Mouse (Mus musculus) limb, embryonic 11.5 days (tissue): Measurements from ENCODE around the gene Adamtsl4. TPM values are rescaled to one million over a fixed set of nuclear protein-coding genes. Genes with fewer than 3 reads are reported as not detected.

Experiments
- ATAC-seq: fragments of 200-750 bp; cut with Nextera tagmentation; 2 replicates; pipeline ENCODE4 v1.8.0; 2017; ENCODE audit warnings: low read depth; ENCODE audit not compliant: insufficient number of reproducible peaks, low FRiP score, low TSS enrichment
- DNase-seq: peaks from one replicate; pipeline ENCODE4 v3.0.0-alpha.2; 2015; ENCODE audit warnings: low spot score
- H3K27ac ChIP-seq: fragments of 300-500 bp; sonication (generic); replicated peaks from 2 replicates; pipeline ENCODE4 v1.5.1; 2014; ENCODE audit warnings: low read depth, mild to moderate bottlenecking, low read length
- H3K27me3 ChIP-seq: fragments of 300-500 bp; sonication (generic); 2 replicates; pipeline ENCODE4 v1.6.1; 2014; ENCODE audit warnings: mild to moderate bottlenecking, low read length, mixed read lengths; ENCODE audit not compliant: control insufficient read depth, insufficient read depth
- H3K36me3 ChIP-seq: fragments of 300-500 bp; sonication (generic); 2 replicates; pipeline ENCODE4 v1.6.1; 2014; ENCODE audit warnings: mild to moderate bottlenecking, low read length, moderate library complexity, mixed read lengths; ENCODE audit not compliant: control insufficient read depth, insufficient read depth
- H3K4me1 ChIP-seq: fragments of 300-500 bp; sonication (generic); 2 replicates; pipeline ENCODE4 v1.6.1; 2014; ENCODE audit warnings: low read length, mixed read lengths; ENCODE audit not compliant: control insufficient read depth, insufficient read depth
- H3K4me2 ChIP-seq: fragments of 300-500 bp; sonication (generic); 2 replicates; pipeline ENCODE4 v1.6.1; 2014; ENCODE audit warnings: low read depth, mild to moderate bottlenecking, moderate library complexity; ENCODE audit not compliant: severe bottlenecking
- H3K4me3 ChIP-seq: fragments of 300-500 bp; sonication (generic); 2 replicates; pipeline ENCODE4 v1.5.1; 2014; ENCODE audit warnings: low read depth, low read length
- H3K9ac ChIP-seq: fragments of 300-500 bp; sonication (generic); 2 replicates; pipeline ENCODE4 v1.6.1; 2014; ENCODE audit warnings: mild to moderate bottlenecking, low read length
- H3K9me3 ChIP-seq: fragments of 300-500 bp; sonication (generic); 2 replicates; pipeline ENCODE4 v1.6.1; 2016; ENCODE audit warnings: low read length; ENCODE audit not compliant: control insufficient read depth
- WGBS: fragments of 180-500 bp; shearing (Covaris S2); extraction: QIAGEN DNeasy Blood & Tissue Kit; methylation state at CpG from one replicate; pipeline ENCODE4 v1.1.7; 2014; 5-methylcytosine and 5-hydroxymethylcytosine counted together
- polyA plus RNA-seq: library from polyadenylated mRNA; unstranded; fragments of >200 nt; fragmentation: Nextera tagmentation; extraction: Ambion mirVana; gene quantifications from 2 replicates; pipeline ENCODE4 v1.2.1, GENCODE M21; 2014

Adamtsl4 gene
- polyA plus RNA-seq, 1 experiment from 2014 or later: 0.29 TPM

DNA sequence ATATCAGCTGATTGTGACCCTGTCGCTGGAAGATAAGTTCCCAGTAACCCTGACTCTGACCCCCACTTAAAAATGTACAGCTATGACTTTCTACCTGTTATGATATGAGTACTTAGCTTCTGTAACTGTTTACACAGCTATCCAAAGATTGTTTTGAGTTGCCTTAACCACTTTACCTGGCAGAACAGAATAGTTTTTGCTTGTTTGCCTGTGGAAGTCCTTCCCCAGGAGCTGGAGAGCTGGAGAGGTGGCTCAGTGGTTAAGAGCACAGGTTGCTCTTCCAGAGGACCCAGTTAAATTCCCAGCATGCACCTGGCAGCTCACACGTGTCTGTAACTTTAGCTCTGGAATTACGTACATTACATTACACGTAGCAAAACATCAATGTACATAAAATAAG is 16.9 kb upstream of the Adamtsl4 start:
- Histone ChIP-seq H3K36me3 (no peaks in the 10 kb centered on the region), H3K9ac (no peak overlapping the region), H3K4me2 (no peak overlapping the region), H3K9me3 (no peaks in the 10 kb centered on the region), H3K4me1 (peaks cover 3% of the 10 kb centered on the region; the same call in 1 of the 2 replicates), H3K27ac (no peak overlapping the region), H3K4me3 (no peak overlapping the region), H3K27me3 (no peaks in the 10 kb centered on the region)
- 87% methylated on average over 4 of the region's 4 CpGs for WGBS
- DNase-seq (no peak), ATAC-seq (no peak)

DNA sequence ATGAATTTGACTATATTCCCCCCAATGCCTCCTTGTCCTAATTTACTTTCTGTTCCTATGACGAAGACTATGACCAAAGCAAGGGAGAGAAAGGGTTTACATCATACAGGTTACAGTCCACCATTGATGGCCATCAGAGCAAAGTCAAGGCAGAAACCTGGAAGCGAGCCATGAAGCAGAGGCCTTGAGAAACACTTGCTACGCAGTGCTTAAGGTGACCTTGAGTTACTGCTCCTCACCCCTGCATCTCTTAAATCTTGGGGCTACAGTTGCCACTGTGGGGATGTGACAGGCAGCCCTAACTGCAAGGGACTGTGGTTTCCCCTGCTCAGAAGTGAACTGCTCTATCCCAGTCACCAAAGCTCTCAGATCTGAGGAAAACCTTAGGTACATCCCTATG is 15.6 kb upstream of the Adamtsl4 start:
- no peaks in the 10 kb centered on the region for H3K9me3 ChIP-seq
- H3K27me3 ChIP-seq: no peaks in the 10 kb centered on the region
- H3K9ac ChIP-seq: no peak overlapping the region
- H3K4me3 ChIP-seq: no peak overlapping the region
- 93% methylated on average over 3 of the region's 3 CpGs for WGBS
- H3K36me3 ChIP-seq: no peaks in the 10 kb centered on the region
- ATAC-seq: no peak
- no peak overlapping the region for H3K4me2 ChIP-seq
- H3K4me1 ChIP-seq: peaks cover 3% of the 10 kb centered on the region; the same call in 1 of the 2 replicates
- DNase-seq: no peak
- no peak overlapping the region for H3K27ac ChIP-seq

GRCm38 (mm10) chr3:95701877-95702540 is 14.3 kb upstream of the Adamtsl4 start:
- Histone ChIP-seq H3K9me3 (no peaks in the 10 kb centered on the region), H3K4me1 (peaks cover 3% of the 10 kb centered on the region; the same call in 1 of the 2 replicates), H3K36me3 (no peaks in the 10 kb centered on the region), H3K27me3 (no peaks in the 10 kb centered on the region), H3K27ac (peak overlapping the region; percentile 77), H3K4me3 (peak overlapping the region; percentile 14), H3K9ac (peak overlapping the region; percentile 55), H3K4me2 (peak overlapping the region; percentile 33)
- DNase-seq (peak; percentile 88), ATAC-seq (peak; percentile 94)
- WGBS: 9% methylated on average over 24 of the region's 24 CpGs

- no peaks in the 10 kb centered on the region for H3K36me3 ChIP-seq
- DNase-seq: no peak
- no peaks in the 10 kb centered on the region for H3K27me3 ChIP-seq
- H3K9me3 ChIP-seq: no peaks in the 10 kb centered on the region
- no peak overlapping the region for H3K4me2 ChIP-seq
- no peak for ATAC-seq
- H3K4me3 ChIP-seq: no peak overlapping the region
- no peak overlapping the region for H3K9ac ChIP-seq
- WGBS: 73% methylated on average over 2 of the region's 2 CpGs
- H3K27ac ChIP-seq: no peak overlapping the region
- H3K4me1 ChIP-seq: peaks cover 3% of the 10 kb centered on the region; the same call in 1 of the 2 replicates
Observed at GRCm38 (mm10) chr3:95701085-95701484, 13.4 kb upstream of the Adamtsl4 start.

- Histone ChIP-seq H3K27me3 (no peaks in the 10 kb centered on the region), H3K9ac (no peak overlapping the region), H3K9me3 (no peaks in the 10 kb centered on the region), H3K4me1 (peaks cover 3% of the 10 kb centered on the region; the same call in 1 of the 2 replicates), H3K27ac (no peak overlapping the region), H3K4me3 (no peak overlapping the region), H3K36me3 (no peaks in the 10 kb centered on the region), H3K4me2 (no peak overlapping the region)
- no peak for DNase-seq
- no peak for ATAC-seq
- 58% methylated on average over 6 of the region's 6 CpGs for WGBS
Observed at GRCm38 (mm10) chr3:95700233-95700681, 12.5 kb upstream of the Adamtsl4 start.

DNA sequence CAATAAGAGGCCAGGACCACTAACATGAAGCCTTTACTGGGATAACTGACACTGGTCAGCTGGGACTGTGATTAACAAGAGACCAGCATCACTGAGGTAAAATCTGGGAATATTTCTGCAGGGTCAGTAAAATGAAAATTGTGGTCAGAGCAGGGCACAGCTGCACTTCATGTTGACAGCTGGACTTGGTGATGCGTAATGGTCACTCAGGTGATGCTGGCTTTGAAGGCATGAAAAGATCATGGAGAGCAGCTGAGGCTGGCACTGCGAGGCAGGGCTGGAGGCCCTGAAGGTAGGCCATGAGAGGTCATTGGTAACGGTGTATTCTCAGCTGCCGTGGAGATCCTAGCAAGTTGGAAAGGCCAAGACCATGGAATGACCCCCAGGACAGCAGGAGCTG is 10.6 kb upstream of the Adamtsl4 start:
- H3K4me1 ChIP-seq: peaks cover 3% of the 10 kb centered on the region; the same call in 1 of the 2 replicates
- no peak overlapping the region for H3K4me2 ChIP-seq
- H3K27me3 ChIP-seq: no peaks in the 10 kb centered on the region
- H3K9ac ChIP-seq: no peak overlapping the region
- no peaks in the 10 kb centered on the region for H3K9me3 ChIP-seq
- no peak for DNase-seq
- WGBS: over 99% methylated on average over 4 of the region's 4 CpGs
- no peak for ATAC-seq
- H3K36me3 ChIP-seq: no peaks in the 10 kb centered on the region
- H3K4me3 ChIP-seq: no peak overlapping the region
- H3K27ac ChIP-seq: no peak overlapping the region

- Histone ChIP-seq H3K27me3 (no peaks in the 10 kb centered on the region), H3K4me3 (no peak overlapping the region), H3K9me3 (no peaks in the 10 kb centered on the region), H3K9ac (no peak overlapping the region), H3K4me2 (no peak overlapping the region), H3K36me3 (no peaks in the 10 kb centered on the region), H3K27ac (no peak overlapping the region), H3K4me1 (peaks cover 2% of the 10 kb centered on the region; the same call in 1 of the 2 replicates)
- ATAC-seq: no peak
- no peak for DNase-seq
- whole genome bisulfite sequencing: 16% methylated on average over 7 of the region's 7 CpGs
Observed at GRCm38 (mm10) chr3:95696360-95696759, 8.6 kb upstream of the Adamtsl4 start.

DNA sequence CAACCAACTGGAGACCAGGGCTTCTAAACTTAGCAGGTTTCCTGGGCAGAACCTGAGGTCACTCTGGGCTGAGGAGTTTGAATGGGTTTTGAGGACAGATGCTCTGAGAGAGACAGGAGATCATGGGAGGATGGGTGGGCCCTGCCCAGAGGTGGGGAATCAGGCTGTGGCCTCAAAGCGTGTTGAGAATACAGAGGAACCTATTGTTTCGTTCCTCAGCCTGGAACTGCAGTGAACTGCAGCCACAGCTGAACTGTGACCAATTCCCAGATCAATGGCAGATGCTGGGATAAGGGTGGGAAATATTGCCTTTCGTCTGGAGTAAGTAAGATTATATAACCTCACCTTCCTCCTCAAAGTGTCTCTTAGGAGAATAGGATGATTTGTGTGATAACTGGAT is 8.1 kb upstream of the Adamtsl4 start:
- H3K27me3 ChIP-seq: no peaks in the 10 kb centered on the region
- no peak overlapping the region for H3K27ac ChIP-seq
- no peak overlapping the region for H3K4me3 ChIP-seq
- H3K9me3 ChIP-seq: no peaks in the 10 kb centered on the region
- DNase-seq (no peak), ATAC-seq (no peak)
- H3K4me1 ChIP-seq: no peaks in the 10 kb centered on the region
- WGBS: 42% methylated on average over 3 of the region's 3 CpGs
- no peaks in the 10 kb centered on the region for H3K36me3 ChIP-seq
- H3K4me2 ChIP-seq: no peak overlapping the region
- no peak overlapping the region for H3K9ac ChIP-seq
